ENCODE assay signal across 16 mouse cellular contexts in genomic region chr11:116808811-116809395, GRCm38 (mm10). TPM values are rescaled to one million over a fixed set of nuclear protein-coding genes. Genes with fewer than 3 reads are reported as not detected.
DNase-seq lines count a peak whose midpoint lies in the region; ATAC-seq and TF ChIP-seq lines count a peak whose summit lies in the region.
"Had no signal": no experiment of that assay in that cellular context is flagged by ENCODE, and none has a peak within 500 bp of the region (broad histone marks: within the 10 kb centered on the region; RNA-seq: fewer than 3 reads in every experiment).

No protein-coding gene starts in this region.

- no peak for TF ChIP-seq RAD21 in MEL (IDR thresholded peaks at IDR 0.05; ENCODE audit: low read depth, low read length)

- H3K4me1 ChIP-seq in midbrain, embryonic 12.5 days = peaks cover 47% of the 10 kb centered on the region
- peaks cover 37% of the 10 kb centered on the region for H3K4me1 ChIP-seq in midbrain, embryonic 14.5 days (ENCODE audit: control insufficient read depth, insufficient read depth, low read length)
- no peaks in the 10 kb centered on the region for H3K4me1 ChIP-seq in MEL (ENCODE audit: control insufficient read depth in 1 of 2, insufficient read depth in 2 of 2, low read length in 2 of 2)
- H3K4me1 ChIP-seq in hindbrain, embryonic 14.5 days (replicated peaks; ENCODE audit: control insufficient read depth, insufficient read depth, low read length) = peaks cover 50% of the 10 kb centered on the region
- peaks cover 12% of the 10 kb centered on the region for H3K4me1 ChIP-seq in liver, embryonic 12.5 days

- peaks cover 3% of the 10 kb centered on the region for H3K27me3 ChIP-seq in midbrain, embryonic 12.5 days
- no peaks in the 10 kb centered on the region for H3K27me3 ChIP-seq in midbrain, embryonic 14.5 days (ENCODE audit: control insufficient read depth, insufficient read depth, low read length)
- H3K27me3 ChIP-seq in MEL (ENCODE audit: control insufficient read depth in 1 of 2, insufficient read depth in 2 of 2, low read length in 2 of 2) = no peaks in the 10 kb centered on the region
- H3K27me3 ChIP-seq in hindbrain, embryonic 14.5 days (ENCODE audit: control insufficient read depth, insufficient read depth, low read length) = no peaks in the 10 kb centered on the region
- H3K27me3 ChIP-seq in liver, embryonic 12.5 days (replicated peaks) = peaks cover 26% of the 10 kb centered on the region

- TF ChIP-seq EP300 in MEL (IDR thresholded peaks at IDR 0.05; ENCODE audit: low read depth in 1 of 2, low read length in 2 of 2) = no peak

- H3K4me2 ChIP-seq in midbrain, embryonic 12.5 days (replicated peaks) = no peak overlapping the region
- no peak overlapping the region for H3K4me2 ChIP-seq in midbrain, embryonic 14.5 days (ENCODE audit: low read length)
- no peak overlapping the region for H3K4me2 ChIP-seq in hindbrain, embryonic 14.5 days (replicated peaks)
- no peak overlapping the region for H3K4me2 ChIP-seq in liver, embryonic 12.5 days

- peak overlapping the region; percentile 2; the same call in 1 of the 2 replicates for H3K27ac ChIP-seq in midbrain, embryonic 12.5 days (replicated peaks)
- no peak overlapping the region for H3K27ac ChIP-seq in midbrain, embryonic 14.5 days (replicated peaks; ENCODE audit: low read depth, low read length)
- H3K27ac ChIP-seq in MEL (ENCODE audit: control insufficient read depth, low read depth, low read length) = no peak overlapping the region
- peak overlapping the region; percentile 23; the same call in 1 of the 2 replicates for H3K27ac ChIP-seq in hindbrain, embryonic 14.5 days
- H3K27ac ChIP-seq in liver, embryonic 12.5 days = no peak overlapping the region

- H3K79me2 ChIP-seq in MEL (ENCODE audit: control insufficient read depth, insufficient read depth, low read length, poor library complexity) = no peaks in the 10 kb centered on the region

- 76% methylated on average over 11 of the region's 11 CpGs for WGBS in midbrain, embryonic 12.5 days
- 76% methylated on average over 11 of the region's 11 CpGs for WGBS in midbrain, embryonic 14.5 days
- WGBS in hindbrain, embryonic 14.5 days = 70% methylated on average over 11 of the region's 11 CpGs
- 69% methylated on average over 11 of the region's 11 CpGs for WGBS in liver, embryonic 12.5 days (ENCODE audit: insufficient replicate concordance)

- peak; percentile 14 for DNase-seq in gastrocnemius, postnatal 14 days
- no peak for DNase-seq in gastrocnemius, adult 18-20 months (ENCODE audit: low spot score)
- no peak for DNase-seq in midbrain, embryonic 14.5 days
- no peak for DNase-seq in MEL (ENCODE audit: low read depth, low spot score)
- no peak for DNase-seq in hindbrain, embryonic 14.5 days (ENCODE audit: low spot score)

- no peak for ATAC-seq in midbrain, embryonic 12.5 days (ENCODE audit: low FRiP score, low read depth)
- no peak for ATAC-seq in midbrain, embryonic 14.5 days (ENCODE audit: low FRiP score, low TSS enrichment)
- no peak for ATAC-seq in hindbrain, embryonic 14.5 days (ENCODE audit: low FRiP score)
- no peak for ATAC-seq in liver, embryonic 12.5 days
- ATAC-seq: CD4-positive, CD25-positive, alpha-beta regulatory T cell, adult 4 months had no signal

- H3K4me3 ChIP-seq in midbrain, embryonic 12.5 days = no peak overlapping the region
- H3K4me3 ChIP-seq in midbrain, embryonic 14.5 days (replicated peaks; ENCODE audit: low read depth, low read length) = no peak overlapping the region
- no peak overlapping the region for H3K4me3 ChIP-seq in MEL (ENCODE audit: control insufficient read depth in 1 of 2, insufficient read depth in 1 of 2, low read depth in 2 of 2, low read length in 2 of 2)
- H3K4me3 ChIP-seq in hindbrain, embryonic 14.5 days (replicated peaks; ENCODE audit: low read length) = no peak overlapping the region
- H3K4me3 ChIP-seq in liver, embryonic 12.5 days = no peak overlapping the region
- H3K4me3 ChIP-seq: embryonic facial prominence, embryonic 10.5 days; erythroblast, embryonic 14.5 days had no signal

- TF ChIP-seq CTCF in MEL (IDR thresholded peaks at IDR 0.05 in 2 of 3, conservative IDR thresholded peaks at IDR 0.05 in 1 of 3; ENCODE audit: control insufficient read depth in 1 of 3, insufficient read depth in 1 of 3, low read depth in 2 of 3, low read length in 3 of 3, poor library complexity in 1 of 3, severe bottlenecking in 1 of 3) = no peak

- intact Hi-C loops in gastrocnemius, postnatal 14 days (cut with DNase I; ENCODE audit: low total_unique reads) = loop anchor here (5.0 kb wide), 1 partner anchor 152 kb away; no protein-coding TSS in a partner anchor

- H3K9ac ChIP-seq in midbrain, embryonic 12.5 days (replicated peaks) = no peak overlapping the region
- H3K9ac ChIP-seq in midbrain, embryonic 14.5 days (replicated peaks; ENCODE audit: low read length) = no peak overlapping the region
- H3K9ac ChIP-seq in MEL (ENCODE audit: control insufficient read depth, low read depth, low read length, poor library complexity, severe bottlenecking) = no peak overlapping the region
- H3K9ac ChIP-seq in hindbrain, embryonic 14.5 days = 0 out of 2 replicates have a peak overlapping the region, but pooled peaks have one; percentile 71
- no peak overlapping the region for H3K9ac ChIP-seq in liver, embryonic 12.5 days

- no peak for TF ChIP-seq POLR2A in MEL (IDR thresholded peaks at IDR 0.05; ENCODE audit: control insufficient read depth in 1 of 2, insufficient read depth in 1 of 2, low read depth in 1 of 2, low read length in 2 of 2, poor library complexity in 1 of 2)

- 0 out of 2 replicates have a peak, but pooled peaks cover 2% of the 10 kb centered on the region for H3K36me3 ChIP-seq in midbrain, embryonic 12.5 days
- H3K36me3 ChIP-seq in midbrain, embryonic 14.5 days (ENCODE audit: control insufficient read depth, insufficient read depth, low read length) = no peaks in the 10 kb centered on the region
- H3K36me3 ChIP-seq in MEL (ENCODE audit: control insufficient read depth in 1 of 2, insufficient read depth in 2 of 2, low read length in 2 of 2) = no peaks in the 10 kb centered on the region
- H3K36me3 ChIP-seq in hindbrain, embryonic 14.5 days (replicated peaks; ENCODE audit: control insufficient read depth, insufficient read depth) = 0 out of 2 replicates have a peak, but pooled peaks cover 5% of the 10 kb centered on the region
- H3K36me3 ChIP-seq in liver, embryonic 12.5 days = no peaks in the 10 kb centered on the region
- H3K36me3 ChIP-seq: embryonic facial prominence, embryonic 10.5 days had no signal

- H3K9me3 ChIP-seq in midbrain, embryonic 12.5 days = no peaks in the 10 kb centered on the region
- no peaks in the 10 kb centered on the region for H3K9me3 ChIP-seq in midbrain, embryonic 14.5 days (ENCODE audit: control insufficient read depth, low read length)
- H3K9me3 ChIP-seq in MEL (replicated peaks; ENCODE audit: insufficient read depth, low read length) = no peaks in the 10 kb centered on the region
- no peaks in the 10 kb centered on the region for H3K9me3 ChIP-seq in hindbrain, embryonic 14.5 days (ENCODE audit: control insufficient read depth, low read length)
- no peaks in the 10 kb centered on the region for H3K9me3 ChIP-seq in liver, embryonic 12.5 days (replicated peaks)
- H3K9me3 ChIP-seq: embryonic facial prominence, embryonic 10.5 days had no signal

RNA-seq across cellular contexts. Expression of gene Mxra7, which starts 18.9 kb away (rescaled TPM):
- 10 to 100 TPM; 23.1 to 29.6 TPM for total RNA-seq in gastrocnemius, postnatal 14 days (2021)
- 1 to 10 TPM; 5.2 to 8.2 TPM for total RNA-seq in gastrocnemius, adult 18-20 months (2021)
- polyA plus RNA-seq in midbrain, embryonic 12.5 days (2016; fragmentation: Nextera tagmentation; extraction: Ambion mirVana) = 44.2 and 45.2 TPM in 2 replicates
- 20.7 and 20.9 TPM in 2 replicates for polyA plus RNA-seq in midbrain, embryonic 14.5 days (2014; fragmentation: Nextera tagmentation; extraction: Ambion mirVana)
- total RNA-seq in MEL (2012; rRNA removed) = 2.7 and 2.9 TPM in 2 replicates
- polyA plus RNA-seq in MEL (2012; ENCODE audit: insufficient read depth in 1 of 2, insufficient read length in 2 of 2, low read depth in 1 of 2, low replicate concordance in 2 of 2, missing spikeins in 1 of 2) = 1 to 10 TPM in 1 of 2 experiments, not detected in 1; 9.3 TPM
- polyA plus RNA-seq in hindbrain, embryonic 14.5 days (2014; fragmentation: Nextera tagmentation; extraction: Ambion mirVana) = 29.3 and 35.5 TPM in 2 replicates
- polyA plus RNA-seq in liver, embryonic 12.5 days (2016; fragmentation: Nextera tagmentation; extraction: Ambion mirVana) = 6.9 and 7.2 TPM in 2 replicates
- polyA plus RNA-seq: CD4-positive, CD25-positive, alpha-beta regulatory T cell, adult 4 months had no signal

RNA-seq across cellular contexts. Expression of gene St6galnac1, which starts 33.6 kb away (rescaled TPM):
- not detected for total RNA-seq in gastrocnemius, postnatal 14 days (2021)
- total RNA-seq in gastrocnemius, adult 18-20 months (2021) = not detected
- polyA plus RNA-seq in midbrain, embryonic 12.5 days (2016; fragmentation: Nextera tagmentation; extraction: Ambion mirVana) = not detected in 2 replicates
- not detected in 2 replicates for polyA plus RNA-seq in midbrain, embryonic 14.5 days (2014; fragmentation: Nextera tagmentation; extraction: Ambion mirVana)
- not detected in 2 replicates for total RNA-seq in MEL (2012; rRNA removed)
- not detected for polyA plus RNA-seq in MEL (2012; ENCODE audit: insufficient read depth in 1 of 2, insufficient read length in 2 of 2, low read depth in 1 of 2, low replicate concordance in 2 of 2, missing spikeins in 1 of 2)
- polyA plus RNA-seq in hindbrain, embryonic 14.5 days (2014; fragmentation: Nextera tagmentation; extraction: Ambion mirVana) = not detected in 2 replicates
- polyA plus RNA-seq in liver, embryonic 12.5 days (2016; fragmentation: Nextera tagmentation; extraction: Ambion mirVana) = not detected in 2 replicates
- total RNA-seq: adrenal gland, postnatal 25 days; heart, adult 8-10 months; heart, postnatal 25 days; layer of hippocampus, postnatal 14 days; left cerebral cortex, postnatal 25 days had no signal
- polyA plus RNA-seq: embryonic facial prominence, embryonic 10.5 days; erythroblast, embryonic 14.5 days; thymus, postnatal 0 days had no signal

RNA-seq across cellular contexts. Expression of gene Mettl23, which starts 34.2 kb away (rescaled TPM):
- total RNA-seq in gastrocnemius, postnatal 14 days (2021) = 10 to 100 TPM; 24.1 to 24.7 TPM
- 10 to 100 TPM; 40.1 to 41.4 TPM for total RNA-seq in gastrocnemius, adult 18-20 months (2021)
- polyA plus RNA-seq in midbrain, embryonic 12.5 days (2016; fragmentation: Nextera tagmentation; extraction: Ambion mirVana) = 71.3 and 72.3 TPM in 2 replicates
- polyA plus RNA-seq in midbrain, embryonic 14.5 days (2014; fragmentation: Nextera tagmentation; extraction: Ambion mirVana) = 80.4 and 87.6 TPM in 2 replicates
- 63.9 and 69.9 TPM in 2 replicates for total RNA-seq in MEL (2012; rRNA removed)
- 10 to 100 TPM in 1 of 2 experiments, not detected in 1; 58.5 TPM for polyA plus RNA-seq in MEL (2012; ENCODE audit: insufficient read depth in 1 of 2, insufficient read length in 2 of 2, low read depth in 1 of 2, low replicate concordance in 2 of 2, missing spikeins in 1 of 2)
- 70.0 and 73.9 TPM in 2 replicates for polyA plus RNA-seq in hindbrain, embryonic 14.5 days (2014; fragmentation: Nextera tagmentation; extraction: Ambion mirVana)
- 47.6 and 49.5 TPM in 2 replicates for polyA plus RNA-seq in liver, embryonic 12.5 days (2016; fragmentation: Nextera tagmentation; extraction: Ambion mirVana)

RNA-seq across cellular contexts. Expression of gene Jmjd6, which starts 34.3 kb away (rescaled TPM):
- 10 to 100 TPM; 19.5 to 21.4 TPM for total RNA-seq in gastrocnemius, postnatal 14 days (2021)
- total RNA-seq in gastrocnemius, adult 18-20 months (2021) = 10 to 100 TPM; 18.4 to 28.1 TPM
- polyA plus RNA-seq in midbrain, embryonic 12.5 days (2016; fragmentation: Nextera tagmentation; extraction: Ambion mirVana) = 92.8 and 95.2 TPM in 2 replicates
- 70.8 and 81.4 TPM in 2 replicates for polyA plus RNA-seq in midbrain, embryonic 14.5 days (2014; fragmentation: Nextera tagmentation; extraction: Ambion mirVana)
- 159 and 175 TPM in 2 replicates for total RNA-seq in MEL (2012; rRNA removed)
- 100 to 1,000 TPM in 1 of 2 experiments, not detected in 1; 192 TPM for polyA plus RNA-seq in MEL (2012; ENCODE audit: insufficient read depth in 1 of 2, insufficient read length in 2 of 2, low read depth in 1 of 2, low replicate concordance in 2 of 2, missing spikeins in 1 of 2)
- 64.6 and 65.7 TPM in 2 replicates for polyA plus RNA-seq in hindbrain, embryonic 14.5 days (2014; fragmentation: Nextera tagmentation; extraction: Ambion mirVana)
- 58.2 and 61.6 TPM in 2 replicates for polyA plus RNA-seq in liver, embryonic 12.5 days (2016; fragmentation: Nextera tagmentation; extraction: Ambion mirVana)

RNA-seq across cellular contexts. Expression of gene Mfsd11, which starts 43.3 kb away (rescaled TPM):
- total RNA-seq in gastrocnemius, postnatal 14 days (2021) = 10 to 100 TPM; 22.3 to 27.2 TPM
- total RNA-seq in gastrocnemius, adult 18-20 months (2021) = 10 to 100 TPM; 19.1 to 26.2 TPM
- 38.9 and 46.3 TPM in 2 replicates for polyA plus RNA-seq in midbrain, embryonic 12.5 days (2016; fragmentation: Nextera tagmentation; extraction: Ambion mirVana)
- polyA plus RNA-seq in midbrain, embryonic 14.5 days (2014; fragmentation: Nextera tagmentation; extraction: Ambion mirVana) = 51.3 and 52.8 TPM in 2 replicates
- total RNA-seq in MEL (2012; rRNA removed) = 25.7 and 36.3 TPM in 2 replicates
- 10 to 100 TPM in 1 of 2 experiments, not detected in 1; 25.4 TPM for polyA plus RNA-seq in MEL (2012; ENCODE audit: insufficient read depth in 1 of 2, insufficient read length in 2 of 2, low read depth in 1 of 2, low replicate concordance in 2 of 2, missing spikeins in 1 of 2)
- 51.9 and 54.4 TPM in 2 replicates for polyA plus RNA-seq in hindbrain, embryonic 14.5 days (2014; fragmentation: Nextera tagmentation; extraction: Ambion mirVana)
- 13.6 and 15.0 TPM in 2 replicates for polyA plus RNA-seq in liver, embryonic 12.5 days (2016; fragmentation: Nextera tagmentation; extraction: Ambion mirVana)

Comparison
In these comparisons a context has a peak if more than half of its experiments do, and no peak if none do; other contexts are left out.
1. H3K27ac ChIP-seq: peak in midbrain, embryonic 12.5 days (single experiment) and hindbrain, embryonic 14.5 days (single experiment); none in midbrain, embryonic 14.5 days (single experiment), MEL (single experiment) and liver, embryonic 12.5 days (single experiment).